Mouse (Mus musculus) heart, postnatal 0 days (tissue): ENCODE results near the gene Trp53.

ENCODE experiments used
- CTCF ChIP-seq: IDR thresholded peaks from 2 replicates; pipeline ENCODE4 v1.5.1; 2016; ENCODE audit warnings: antibody characterized with exemption, control low read depth, low read depth
- EP300 ChIP-seq: IDR thresholded peaks from 2 replicates; pipeline ENCODE4 v1.6.1; 2016; ENCODE audit warnings: antibody characterized with exemption, low read depth

GRCm38 (mm10) chr11:69629802-69630201 is 49.6 kb downstream of the Trp53 start:
- peak; percentile 47 for TF ChIP-seq CTCF
- TF ChIP-seq EP300 = no peak
